Mouse (Mus musculus): ENCODE measurements around the gene Celf5. TPM values are rescaled to one million over a fixed set of nuclear protein-coding genes. Genes with fewer than 3 reads are reported as not detected.

Gene Celf5
- polyA plus RNA-seq, 1 experiment: not detected

DNA sequence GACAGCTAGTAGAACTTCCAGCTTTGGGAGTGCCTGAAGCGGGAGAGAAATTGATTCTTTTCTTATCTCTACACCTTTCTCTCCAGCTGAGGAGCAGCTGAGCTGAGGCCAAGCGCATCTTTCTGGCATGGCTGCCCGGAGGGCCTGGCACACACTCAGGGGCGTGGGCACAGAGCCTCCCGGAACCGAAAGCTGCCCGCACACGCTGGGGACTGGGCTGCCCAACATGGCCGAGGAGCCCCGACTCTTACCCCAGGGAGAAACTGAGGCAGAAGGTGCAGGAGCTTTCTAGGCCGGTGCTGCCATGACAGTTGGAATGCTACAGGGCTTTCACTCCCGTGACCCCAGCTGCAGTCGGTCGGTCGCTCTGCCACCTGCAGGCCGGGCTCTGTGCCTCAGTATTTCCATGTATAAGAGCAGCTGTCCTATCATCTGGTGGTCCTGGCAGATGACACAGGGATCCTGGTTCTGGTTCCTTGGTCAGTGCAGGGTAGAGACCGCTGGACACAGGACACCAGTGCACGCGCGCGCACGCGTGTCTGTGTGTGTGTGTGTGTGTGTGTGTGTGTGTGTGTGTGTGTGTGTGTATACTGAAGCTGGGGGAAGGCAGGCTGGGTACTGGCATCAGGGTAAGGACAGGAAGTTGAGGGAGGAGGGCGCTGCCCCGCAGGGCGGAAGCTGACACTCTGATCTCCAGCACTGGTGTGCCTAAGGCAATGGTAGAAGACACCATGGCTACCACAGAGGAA is 48.8 kb downstream of the Celf5 start:
- Histone ChIP-seq H3K4me1 (ENCODE audit: control insufficient read depth) (peaks cover 47% of the 10 kb centered on the region), H3K27me3 (ENCODE audit: control insufficient read depth) (peaks cover 43% of the 10 kb centered on the region), H3K9me3 (ENCODE audit: control insufficient read depth, low read length) (0 out of 2 replicates have a peak, but pooled peaks cover 2% of the 10 kb centered on the region), H3K4me3 (replicated peaks) (no peak overlapping the region), H3K36me3 (ENCODE audit: control insufficient read depth) (no peaks in the 10 kb centered on the region)
- TF ChIP-seq GATA1 (IDR thresholded peaks at IDR 0.05; ENCODE audit: low read length) (no peak), TAL1 (IDR thresholded peaks at IDR 0.05; ENCODE audit: low read length) (no peak)

- Histone ChIP-seq H3K4me1 (ENCODE audit: control insufficient read depth) (peaks cover 47% of the 10 kb centered on the region), H3K4me3 (replicated peaks) (peak overlapping the region; percentile 31), H3K27me3 (ENCODE audit: control insufficient read depth) (peaks cover 51% of the 10 kb centered on the region), H3K9me3 (ENCODE audit: control insufficient read depth, low read length) (peaks cover 2% of the 10 kb centered on the region; the same call in 1 of the 2 replicates), H3K36me3 (ENCODE audit: control insufficient read depth) (no peaks in the 10 kb centered on the region)
- no peak for TF ChIP-seq GATA1 (IDR thresholded peaks at IDR 0.05; ENCODE audit: low read length)
- no peak for TF ChIP-seq TAL1 (IDR thresholded peaks at IDR 0.05; ENCODE audit: low read length)
These were observed 49.6 kb downstream of the Celf5 start for GRCm38 (mm10) chr10:81432868-81433262.

DNA sequence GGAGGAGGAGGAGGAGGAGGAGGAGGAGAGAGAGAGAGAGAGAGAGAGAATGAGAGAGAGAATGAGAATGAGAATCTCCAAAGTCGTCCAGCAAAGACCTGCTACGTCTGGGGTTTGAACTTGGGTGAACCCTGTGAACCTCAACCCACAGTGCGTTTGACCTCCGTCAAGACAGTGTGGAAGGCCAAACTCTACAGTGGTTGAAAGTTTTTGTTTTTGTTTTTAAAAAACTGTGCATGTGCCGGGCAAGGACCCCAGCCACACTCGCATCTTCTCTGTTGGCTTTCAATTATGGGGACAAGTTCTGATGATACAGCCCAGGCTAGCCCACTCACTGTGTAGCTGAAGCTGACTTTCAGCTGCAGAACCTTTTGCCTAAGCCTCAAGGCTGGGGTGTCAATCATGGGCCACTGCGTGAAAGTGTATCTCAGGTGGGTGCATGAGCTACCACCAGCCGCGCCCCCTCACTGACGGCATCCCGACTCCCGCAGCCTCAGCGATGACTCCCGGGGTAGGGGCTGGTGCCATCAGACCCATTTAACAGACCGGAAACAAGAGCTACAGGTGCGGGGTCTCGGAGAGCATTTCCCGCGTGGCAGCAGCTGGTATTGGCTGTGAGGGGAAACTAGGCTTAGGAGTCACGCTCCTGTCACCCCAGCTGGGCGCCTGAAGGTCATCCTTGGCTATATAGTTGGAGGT is 50.2 kb downstream of the Celf5 start:
- peaks cover 57% of the 10 kb centered on the region for H3K27me3 ChIP-seq (ENCODE audit: control insufficient read depth)

DNA sequence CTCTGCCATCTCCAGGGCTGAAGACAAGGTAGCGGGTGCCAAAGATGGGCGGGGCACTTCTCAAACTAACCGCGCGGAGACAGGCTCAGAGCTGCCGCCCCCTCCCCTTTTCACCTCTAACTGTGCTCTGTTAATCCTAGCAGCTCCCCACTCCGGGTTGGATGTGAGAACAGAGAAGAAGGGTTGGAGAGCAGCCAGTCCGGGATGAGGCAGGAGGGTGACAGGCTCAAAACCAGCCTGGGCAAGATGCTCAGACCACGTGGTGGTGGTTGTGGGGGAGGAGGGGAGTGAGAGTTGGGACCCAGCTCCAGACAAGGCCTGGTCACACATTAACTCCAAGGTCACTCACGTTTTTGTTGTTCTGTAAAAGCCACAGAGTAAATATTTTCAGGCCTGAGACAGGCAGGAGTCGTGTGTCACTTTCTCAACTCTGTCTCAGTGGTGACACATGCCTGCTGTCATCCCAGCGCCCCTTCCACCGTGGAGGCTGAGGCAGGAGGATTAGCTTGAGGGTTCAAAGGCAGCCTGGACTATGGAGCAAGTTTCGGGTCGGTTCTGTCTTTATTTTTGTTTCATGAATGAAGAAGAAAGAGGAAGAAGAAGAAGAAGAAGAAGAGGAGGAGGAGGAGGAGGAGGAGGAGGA is 50.9 kb downstream of the Celf5 start:
- peaks cover 2% of the 10 kb centered on the region; the same call in 1 of the 2 replicates for H3K9me3 ChIP-seq (ENCODE audit: control insufficient read depth, low read length)
- no peak overlapping the region for H3K4me3 ChIP-seq (replicated peaks)
- no peak for TF ChIP-seq GATA1 (IDR thresholded peaks at IDR 0.05; ENCODE audit: low read length)
- TF ChIP-seq TAL1 (IDR thresholded peaks at IDR 0.05; ENCODE audit: low read length): no peak
- no peaks in the 10 kb centered on the region for H3K36me3 ChIP-seq (ENCODE audit: control insufficient read depth)
- H3K4me1 ChIP-seq (ENCODE audit: control insufficient read depth): peaks cover 54% of the 10 kb centered on the region
- peaks cover 63% of the 10 kb centered on the region for H3K27me3 ChIP-seq (ENCODE audit: control insufficient read depth)

More for the DNA sequence above, 50.2 kb downstream of the Celf5 start:
- Histone ChIP-seq H3K4me3 (replicated peaks) (no peak overlapping the region), H3K9me3 (ENCODE audit: control insufficient read depth, low read length) (peaks cover 2% of the 10 kb centered on the region; the same call in 1 of the 2 replicates), H3K4me1 (ENCODE audit: control insufficient read depth) (peaks cover 47% of the 10 kb centered on the region), H3K36me3 (ENCODE audit: control insufficient read depth) (no peaks in the 10 kb centered on the region)
- no peak for TF ChIP-seq GATA1 (IDR thresholded peaks at IDR 0.05; ENCODE audit: low read length)
- TF ChIP-seq TAL1 (IDR thresholded peaks at IDR 0.05; ENCODE audit: low read length): no peak

GRCm38 (mm10) chr10:81430831-81431525 is 51.5 kb downstream of the Celf5 start:
- no peaks in the 10 kb centered on the region for H3K36me3 ChIP-seq (ENCODE audit: control insufficient read depth)
- peaks cover 2% of the 10 kb centered on the region; the same call in 1 of the 2 replicates for H3K9me3 ChIP-seq (ENCODE audit: control insufficient read depth, low read length)
- H3K4me3 ChIP-seq (replicated peaks): peak overlapping the region; percentile 71
- TF ChIP-seq TAL1 (IDR thresholded peaks at IDR 0.05; ENCODE audit: low read length) (no peak), GATA1 (IDR thresholded peaks at IDR 0.05; ENCODE audit: low read length) (no peak)
- H3K27me3 ChIP-seq (ENCODE audit: control insufficient read depth): peaks cover 70% of the 10 kb centered on the region
- peaks cover 54% of the 10 kb centered on the region for H3K4me1 ChIP-seq (ENCODE audit: control insufficient read depth)

GRCm38 (mm10) chr10:81430141-81430830 is 52.2 kb downstream of the Celf5 start:
- H3K27me3 ChIP-seq (ENCODE audit: control insufficient read depth): peaks cover 77% of the 10 kb centered on the region
- no peak for TF ChIP-seq GATA1 (IDR thresholded peaks at IDR 0.05; ENCODE audit: low read length)
- no peak for TF ChIP-seq TAL1 (IDR thresholded peaks at IDR 0.05; ENCODE audit: low read length)
- peaks cover 54% of the 10 kb centered on the region for H3K4me1 ChIP-seq (ENCODE audit: control insufficient read depth)
- peaks cover 2% of the 10 kb centered on the region; the same call in 1 of the 2 replicates for H3K9me3 ChIP-seq (ENCODE audit: control insufficient read depth, low read length)
- H3K36me3 ChIP-seq (ENCODE audit: control insufficient read depth): no peaks in the 10 kb centered on the region
- peak overlapping the region; percentile 71 for H3K4me3 ChIP-seq (replicated peaks)

DNA sequence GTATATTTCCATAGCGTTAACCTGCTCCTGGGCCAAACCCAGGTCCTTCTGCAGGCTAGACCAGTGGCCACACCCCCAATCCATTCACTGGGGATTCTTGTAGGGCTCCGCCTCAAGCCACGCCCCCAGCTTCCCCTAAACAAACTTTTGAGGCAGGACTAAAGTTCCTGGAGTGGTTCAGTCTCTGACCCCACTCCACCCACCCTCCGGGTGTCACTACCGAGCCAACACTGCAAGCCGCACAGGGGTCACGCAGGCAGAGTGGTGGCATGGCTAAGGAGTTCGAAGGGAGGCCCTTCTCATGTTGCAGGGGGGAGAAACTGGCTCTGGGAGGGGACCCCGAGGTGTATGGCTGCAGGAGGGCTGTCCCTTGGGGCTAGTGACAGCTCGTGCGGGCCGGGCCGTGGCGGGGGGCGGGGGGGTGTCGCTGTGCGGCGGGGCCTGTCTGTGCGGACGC is 52.9 kb downstream of the Celf5 start:
- peaks cover 2% of the 10 kb centered on the region; the same call in 1 of the 2 replicates for H3K9me3 ChIP-seq (ENCODE audit: control insufficient read depth, low read length)
- H3K27me3 ChIP-seq (ENCODE audit: control insufficient read depth): peaks cover 83% of the 10 kb centered on the region
- peak overlapping the region; percentile 71 for H3K4me3 ChIP-seq (replicated peaks)
- TF ChIP-seq TAL1 (IDR thresholded peaks at IDR 0.05; ENCODE audit: low read length): no peak
- TF ChIP-seq GATA1 (IDR thresholded peaks at IDR 0.05; ENCODE audit: low read length): no peak
- H3K36me3 ChIP-seq (ENCODE audit: control insufficient read depth): no peaks in the 10 kb centered on the region
- H3K4me1 ChIP-seq (ENCODE audit: control insufficient read depth): peaks cover 54% of the 10 kb centered on the region

GRCm38 (mm10) chr10:81429092-81429491 is 53.4 kb downstream of the Celf5 start:
- Histone ChIP-seq H3K4me3 (replicated peaks) (no peak overlapping the region), H3K4me1 (ENCODE audit: control insufficient read depth) (peaks cover 50% of the 10 kb centered on the region), H3K27me3 (ENCODE audit: control insufficient read depth) (peaks cover 89% of the 10 kb centered on the region), H3K36me3 (ENCODE audit: control insufficient read depth) (no peaks in the 10 kb centered on the region), H3K9me3 (ENCODE audit: control insufficient read depth, low read length) (peaks cover 2% of the 10 kb centered on the region; the same call in 1 of the 2 replicates)
- no peak for TF ChIP-seq TAL1 (IDR thresholded peaks at IDR 0.05; ENCODE audit: low read length)
- TF ChIP-seq GATA1 (IDR thresholded peaks at IDR 0.05; ENCODE audit: low read length): no peak

Measured in erythroblast, embryonic 14.5 days (primary cell).